Mouse (Mus musculus) kidney, postnatal 10 days (tissue): ENCODE data around the gene Dusp7.

Source experiments
- DNase-seq: peaks from one replicate; pipeline ENCODE4 v3.0.0; 2021; ENCODE audit warnings: mixed read lengths

Gene Dusp7

GRCm38 (mm10) chr9:106368112-106368717 lies at the start of gene Dusp7:
Gene Dusp7 (plus strand): TSS chr9:106368632.
- peak; percentile 93 for DNase-seq

- DNase-seq = no peak
These were observed 49.3 kb upstream of the Dusp7 start for GRCm38 (mm10) chr9:106319095-106319494.

DNA sequence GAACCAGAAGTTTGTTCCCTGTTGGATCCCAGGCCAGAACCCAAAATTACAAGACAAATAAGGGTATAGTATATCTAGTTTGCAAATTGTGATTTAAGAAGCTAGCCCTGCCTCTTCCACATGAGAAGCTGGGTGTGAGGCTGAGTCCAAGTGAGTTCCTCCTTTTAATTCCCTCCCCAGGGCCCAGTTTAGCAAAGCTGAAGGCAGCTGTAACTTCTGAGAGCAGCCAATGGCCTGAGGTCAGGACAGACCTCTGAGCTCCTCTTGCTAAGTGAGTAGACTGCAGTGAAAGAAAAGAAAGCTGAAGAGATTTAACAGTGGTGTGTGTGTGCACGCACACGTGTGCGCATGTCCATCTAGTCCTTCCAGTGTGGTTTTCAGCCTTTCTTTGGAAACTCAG lies 45.9 kb upstream of the Dusp7 start:
- DNase-seq = no peak

DNA sequence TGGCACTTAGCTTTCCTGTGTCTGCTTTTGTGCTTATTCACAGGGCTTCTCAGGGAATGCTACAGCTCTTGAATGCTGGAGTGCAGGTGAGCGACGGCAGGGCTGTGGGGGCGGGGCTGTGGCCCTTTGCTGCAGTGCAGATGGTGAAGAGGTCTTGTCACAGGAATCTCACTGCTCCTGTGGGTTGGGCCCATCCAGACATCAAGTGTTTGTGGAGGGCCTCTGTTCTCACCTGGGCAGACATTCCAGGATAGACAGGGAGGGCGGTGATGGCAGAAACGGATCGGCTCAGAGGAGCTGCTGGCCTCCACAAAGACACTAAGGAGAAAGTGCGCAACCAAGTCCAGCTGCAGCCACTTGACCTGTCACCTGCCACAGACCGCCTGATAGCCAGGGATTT lies 42.2 kb upstream of the Dusp7 start:
- no peak for DNase-seq

GRCm38 (mm10) chr9:106327125-106327809 lies 41.2 kb upstream of the Dusp7 start:
- DNase-seq = no peak

DNA sequence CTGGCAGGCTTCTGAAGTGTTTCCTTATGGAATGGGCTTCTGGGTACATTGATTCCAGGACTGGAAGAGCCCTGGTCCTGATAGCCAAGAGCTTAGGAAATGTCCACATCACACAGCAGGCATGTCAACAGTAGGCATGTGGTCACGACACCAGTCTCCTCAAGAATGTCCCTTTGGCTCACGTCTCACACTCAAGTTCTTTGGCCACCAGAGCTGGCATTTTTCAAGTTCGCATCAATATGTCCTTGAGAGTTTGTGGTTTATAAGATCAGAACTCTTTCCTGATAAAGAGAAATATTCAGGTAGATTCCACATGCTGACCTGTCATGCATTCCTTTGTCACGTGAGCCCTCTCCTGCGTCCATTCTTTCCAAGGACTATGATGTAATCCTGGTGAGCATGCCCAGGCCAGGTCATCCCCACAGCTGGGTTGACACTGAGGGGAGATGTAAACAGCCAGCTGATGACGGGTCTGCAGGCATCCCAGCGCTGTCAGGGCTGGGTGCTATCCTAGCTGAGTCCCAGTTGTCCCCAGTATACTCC lies 40.3 kb upstream of the Dusp7 start:
- DNase-seq = no peak

DNA sequence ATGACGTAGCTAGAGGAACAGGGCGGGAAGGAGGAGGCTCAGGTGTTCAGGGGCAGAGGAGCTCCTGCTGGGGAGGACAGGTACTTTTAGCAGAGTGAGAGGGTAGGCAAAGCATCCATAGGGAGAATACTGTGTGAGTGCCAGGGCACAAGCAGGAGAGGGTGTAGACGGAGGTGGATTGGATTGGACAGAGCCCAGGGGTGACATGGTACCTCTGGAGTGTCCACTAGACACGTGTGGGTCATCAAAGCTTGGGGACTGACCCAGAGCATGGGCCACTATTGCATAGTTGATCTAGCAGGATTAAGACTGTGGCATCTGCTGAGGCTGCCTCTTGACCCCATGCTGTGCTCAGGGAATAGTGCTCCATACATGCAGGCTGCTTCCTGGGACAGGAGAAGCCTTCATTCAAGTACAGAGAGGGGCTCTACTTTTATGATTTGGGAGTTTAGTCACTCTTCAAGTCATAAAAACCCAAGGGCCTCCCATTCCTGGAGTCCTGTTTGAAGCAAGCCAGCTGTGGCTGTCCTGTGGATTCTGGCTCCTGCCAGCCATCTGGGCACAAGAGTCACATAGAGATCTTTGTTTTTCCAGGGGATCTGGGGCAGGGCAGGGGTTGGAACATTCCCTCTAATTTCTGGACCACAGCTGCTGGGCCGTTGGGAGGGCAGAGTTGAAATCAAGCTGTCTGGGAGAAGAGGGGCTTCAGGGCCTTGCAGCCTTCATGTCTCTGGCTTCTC lies 39.5 kb upstream of the Dusp7 start:
- no peak for DNase-seq

DNA sequence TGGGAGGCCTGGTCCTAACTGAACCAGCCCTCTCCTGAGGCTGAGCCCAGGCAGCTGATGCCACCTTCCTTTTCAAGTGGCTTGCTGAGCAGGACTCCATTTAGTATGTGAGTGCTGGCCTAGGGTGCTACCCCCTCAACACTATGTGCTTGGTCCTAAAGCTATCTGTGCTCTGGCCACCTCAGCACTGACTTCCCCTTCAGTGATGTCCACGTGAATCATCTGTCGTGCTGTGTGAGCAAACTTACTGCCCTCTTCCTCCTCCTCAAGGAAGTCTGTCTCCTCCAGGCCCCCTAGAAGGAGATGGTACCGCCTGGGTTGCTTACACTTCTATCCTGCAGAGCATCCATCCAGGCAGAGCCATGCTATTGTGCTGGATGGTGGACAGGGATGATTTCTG lies 35.7 kb upstream of the Dusp7 start:
- no peak for DNase-seq

DNA sequence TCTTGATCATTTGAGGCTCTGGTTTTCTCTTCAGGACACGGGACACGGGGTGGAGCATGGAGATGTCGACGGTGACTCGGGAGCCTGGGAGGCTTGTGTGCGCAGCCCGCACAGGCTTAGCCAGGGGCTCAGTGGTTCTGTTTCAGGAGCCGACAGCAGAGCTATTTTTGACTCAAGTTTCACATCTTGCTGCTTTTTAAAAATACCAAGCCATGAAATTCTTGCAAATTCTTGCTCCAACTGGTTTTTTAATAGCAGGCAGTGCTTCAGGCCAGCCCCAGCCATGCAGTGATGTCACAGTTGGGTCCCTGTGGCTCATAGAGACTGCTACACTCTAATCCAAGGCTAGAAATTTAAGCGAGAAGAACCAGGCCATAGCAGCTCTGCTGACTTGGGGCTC lies 30.8 kb upstream of the Dusp7 start:
- no peak for DNase-seq

- DNase-seq = no peak
These were observed 29.8 kb upstream of the Dusp7 start for GRCm38 (mm10) chr9:106338462-106339172.

- no peak for DNase-seq
These were observed 29.3 kb upstream of the Dusp7 start for GRCm38 (mm10) chr9:106339173-106339558.

DNA sequence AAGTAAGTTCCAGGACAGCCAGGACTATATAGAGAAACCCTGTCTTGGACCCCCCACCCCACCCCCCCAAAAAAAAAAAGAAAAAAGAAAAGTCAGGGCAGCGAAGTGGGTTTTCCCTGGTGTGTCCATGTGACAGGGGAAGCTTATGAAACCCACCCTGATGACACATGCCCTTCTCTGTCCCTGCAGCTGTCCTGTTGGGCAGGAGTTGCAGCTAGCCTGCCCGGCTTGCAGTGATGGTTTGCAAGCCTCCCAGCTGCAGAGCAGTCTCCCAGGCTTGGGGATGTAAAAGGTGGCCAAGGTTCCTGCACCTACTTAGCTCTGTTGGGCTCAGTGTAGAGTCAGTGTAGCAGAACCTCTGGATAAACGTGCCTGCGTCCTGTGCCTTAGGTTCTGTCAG lies 28.7 kb upstream of the Dusp7 start:
- DNase-seq = no peak

- DNase-seq = no peak
These were observed 27.7 kb upstream of the Dusp7 start for GRCm38 (mm10) chr9:106340501-106341312.

DNA sequence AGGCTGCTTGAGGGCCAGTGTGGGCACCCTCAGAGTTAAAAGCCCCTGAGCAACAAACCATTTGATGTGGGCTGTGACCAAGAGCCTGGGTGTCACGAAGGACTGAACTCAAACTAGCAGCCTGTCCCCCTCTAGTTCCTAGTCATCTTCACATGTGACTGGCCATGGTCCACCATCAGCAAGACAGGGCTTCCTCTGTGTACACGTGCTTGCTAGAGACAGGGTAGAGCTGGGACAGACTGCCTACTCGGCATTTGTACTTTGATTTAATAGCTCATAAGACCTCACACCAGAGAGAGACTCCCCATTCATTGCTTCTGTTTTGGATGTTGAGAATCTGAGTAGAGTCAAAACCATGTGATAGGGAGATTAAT lies 27.1 kb upstream of the Dusp7 start:
- peak; percentile 52 for DNase-seq

- DNase-seq = no peak
These were observed 25.9 kb upstream of the Dusp7 start for GRCm38 (mm10) chr9:106342573-106342972.

GRCm38 (mm10) chr9:106345167-106345566 lies 23.3 kb upstream of the Dusp7 start:
- peak; percentile 74 for DNase-seq

DNA sequence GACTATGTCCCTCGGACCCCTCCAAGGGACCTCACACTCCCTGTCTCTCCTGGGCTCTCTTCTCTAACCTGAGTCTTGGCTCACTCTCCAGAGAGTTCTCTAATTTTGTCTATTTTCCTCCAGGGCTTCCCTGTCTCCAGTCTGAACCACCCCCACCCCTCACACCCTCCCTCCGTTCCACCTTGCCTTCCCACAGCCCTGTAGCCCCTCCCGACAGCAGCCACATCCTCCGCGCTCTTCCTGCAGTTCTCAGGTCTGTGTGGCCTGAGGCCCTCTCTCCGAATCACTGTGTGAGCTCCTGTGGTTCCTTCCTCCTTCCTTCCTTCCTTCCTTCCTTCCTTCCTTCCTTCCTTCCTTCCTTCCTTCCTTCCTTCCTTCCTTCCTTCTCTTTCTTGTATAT lies 22.8 kb upstream of the Dusp7 start:
- DNase-seq = no peak

- DNase-seq = peak; percentile 57
These were observed 20.2 kb upstream of the Dusp7 start for GRCm38 (mm10) chr9:106348281-106348680.

- DNase-seq = peak; percentile 77
These were observed 19.4 kb upstream of the Dusp7 start for GRCm38 (mm10) chr9:106349075-106349474.

GRCm38 (mm10) chr9:106351178-106351577 lies 17.3 kb upstream of the Dusp7 start:
- peak; percentile 55 for DNase-seq

GRCm38 (mm10) chr9:106353779-106354178 lies 14.7 kb upstream of the Dusp7 start:
- DNase-seq = peak; percentile 33

- no peak for DNase-seq
These were observed 13.6 kb upstream of the Dusp7 start for GRCm38 (mm10) chr9:106354810-106355209.
